Comparison of ENCODE assay signal across 11 mouse cellular contexts in genomic region chr13:109775197-109775596, GRCm38 (mm10).
DNase-seq lines count a peak whose midpoint lies in the region; ATAC-seq and TF ChIP-seq lines count a peak whose summit lies in the region.
"Had no signal": no experiment of that assay in that cellular context is flagged by ENCODE, and none has a peak within 500 bp of the region (broad histone marks: within the 10 kb centered on the region; RNA-seq: fewer than 3 reads in every experiment).

No protein-coding gene starts in this region.

- peak; percentile 54; the same call in 1 of the 2 replicates for ATAC-seq in hindbrain, embryonic 11.5 days (ENCODE audit: low FRiP score)
- 0 out of 2 replicates have a peak, but pooled peaks have one; percentile 2 for ATAC-seq in liver, postnatal 0 days

- no peak for TF ChIP-seq CTCF in liver, postnatal 0 days (IDR thresholded peaks at IDR 0.05; ENCODE audit: low read depth)

- no peaks in the 10 kb centered on the region for H3K36me3 ChIP-seq in hindbrain, embryonic 11.5 days (ENCODE audit: control insufficient read depth, insufficient read depth, low read length)
- H3K36me3 ChIP-seq in hindbrain, embryonic 10.5 days, result no peaks in the 10 kb centered on the region
- peaks cover 3% of the 10 kb centered on the region; the same call in 1 of the 2 replicates for H3K36me3 ChIP-seq in liver, postnatal 0 days (replicated peaks; ENCODE audit: insufficient read depth, low read length)

- no peak overlapping the region for H3K9ac ChIP-seq in hindbrain, embryonic 11.5 days (ENCODE audit: low read depth, low read length)
- H3K9ac ChIP-seq in liver, postnatal 0 days (replicated peaks), result no peak overlapping the region

- DNase-seq in adrenal gland, postnatal 36 days, result peak; percentile 10 to 34
- DNase-seq in adrenal gland, postnatal 4 days (ENCODE audit: low spot score in 2 of 2), result no peak
- no peak for DNase-seq in hindbrain, embryonic 11.5 days (ENCODE audit: low spot score)
- no peak for DNase-seq in hindbrain, embryonic 10.5 days (ENCODE audit: low spot score)
- peak; percentile 73 for DNase-seq in ZHBTc4 (ENCODE audit: low read depth, low spot score)
- no peak for DNase-seq in liver, postnatal 0 days
- no peak for DNase-seq in left cerebral cortex, postnatal 10 days (ENCODE audit: extremely low spot score in 1 of 2, low spot score in 2 of 2)
- no peak for DNase-seq in natural killer cell, adult 2 months (ENCODE audit: low spot score in 2 of 2)
- DNase-seq: cerebellum, adult 18-20 months; kidney, postnatal 14 days; lung, embryonic 14.5 days had no signal

- H3K27ac ChIP-seq in hindbrain, embryonic 11.5 days (ENCODE audit: low read depth, low read length), result no peak overlapping the region
- no peak overlapping the region for H3K27ac ChIP-seq in hindbrain, embryonic 10.5 days
- 0 out of 2 replicates have a peak overlapping the region, but pooled peaks have one; percentile 2 for H3K27ac ChIP-seq in liver, postnatal 0 days (ENCODE audit: low read depth)

- intact Hi-C loops in left cerebral cortex, postnatal 10 days (cut with DNase I), result loop anchor here (5.0 kb wide), 2 partner anchors 132 to 242 kb away; no protein-coding TSS in a partner anchor

- no peak overlapping the region for H3K4me3 ChIP-seq in hindbrain, embryonic 11.5 days (ENCODE audit: low read depth, low read length)
- H3K4me3 ChIP-seq in hindbrain, embryonic 10.5 days, result no peak overlapping the region
- no peak overlapping the region for H3K4me3 ChIP-seq in liver, postnatal 0 days (ENCODE audit: low read depth, low read length)

- no peaks in the 10 kb centered on the region for H3K9me3 ChIP-seq in hindbrain, embryonic 11.5 days (ENCODE audit: control insufficient read depth, low read length)
- no peaks in the 10 kb centered on the region for H3K9me3 ChIP-seq in hindbrain, embryonic 10.5 days
- H3K9me3 ChIP-seq in liver, postnatal 0 days (ENCODE audit: low read length), result no peaks in the 10 kb centered on the region

- WGBS in hindbrain, embryonic 11.5 days, result 32% methylated on average over 5 of the region's 5 CpGs
- WGBS in hindbrain, embryonic 10.5 days, result 34% methylated on average over 5 of the region's 5 CpGs
- WGBS in liver, postnatal 0 days (ENCODE audit: insufficient replicate concordance), result 30% methylated on average over 5 of the region's 5 CpGs

- no peak for TF ChIP-seq EP300 in liver, postnatal 0 days (IDR thresholded peaks at IDR 0.05; ENCODE audit: low read depth)

- H3K4me1 ChIP-seq in hindbrain, embryonic 11.5 days (replicated peaks; ENCODE audit: control insufficient read depth, insufficient read depth, low read length), result no peaks in the 10 kb centered on the region
- peaks cover 36% of the 10 kb centered on the region for H3K4me1 ChIP-seq in hindbrain, embryonic 10.5 days (replicated peaks)
- H3K4me1 ChIP-seq in liver, postnatal 0 days (ENCODE audit: insufficient read depth), result peaks cover 6% of the 10 kb centered on the region; the same call in 1 of the 2 replicates

- H3K27me3 ChIP-seq in hindbrain, embryonic 11.5 days (ENCODE audit: control insufficient read depth, insufficient read depth, low read length), result no peaks in the 10 kb centered on the region
- H3K27me3 ChIP-seq in hindbrain, embryonic 10.5 days (ENCODE audit: insufficient read depth, poor library complexity, severe bottlenecking), result no peaks in the 10 kb centered on the region
- H3K27me3 ChIP-seq in liver, postnatal 0 days (ENCODE audit: insufficient read depth, low read length), result no peaks in the 10 kb centered on the region

- no peak overlapping the region for H3K4me2 ChIP-seq in hindbrain, embryonic 11.5 days (replicated peaks; ENCODE audit: low read depth, low read length)
- no peak overlapping the region for H3K4me2 ChIP-seq in liver, postnatal 0 days (ENCODE audit: low read depth, low read length)

Comparison
In these comparisons a context has a peak if more than half of its experiments do, and no peak if none do; other contexts are left out.
1. DNase-seq: peak in adrenal gland, postnatal 36 days (2 of 2) and ZHBTc4 (single experiment); none in adrenal gland, postnatal 4 days (0 of 2), hindbrain, embryonic 11.5 days (single experiment), hindbrain, embryonic 10.5 days (single experiment), liver, postnatal 0 days (single experiment), left cerebral cortex, postnatal 10 days (0 of 2) and natural killer cell, adult 2 months (0 of 2).